ENCODE assay signal across 22 mouse cellular contexts in the genomic region with DNA sequence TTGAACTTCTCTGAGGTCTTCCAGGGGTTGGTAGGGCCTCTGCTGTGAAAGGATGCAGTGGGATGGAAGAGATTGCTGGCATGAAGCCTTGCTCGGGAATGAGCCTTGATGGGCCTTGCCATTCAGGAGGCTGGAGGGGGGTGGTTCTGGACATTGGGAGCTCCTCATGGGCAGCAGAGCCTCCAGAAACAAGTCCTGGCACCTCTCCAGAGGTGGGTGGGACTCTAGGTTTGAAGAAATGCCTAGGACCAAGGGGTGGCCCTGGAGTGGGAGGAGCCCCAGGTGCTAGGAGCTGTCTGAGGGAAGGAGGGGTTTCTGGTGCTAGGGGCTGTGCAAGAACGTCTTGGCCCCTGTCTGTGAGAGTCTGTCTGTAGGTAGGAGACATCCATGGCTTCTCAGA. TPM values are rescaled to one million over a fixed set of nuclear protein-coding genes. Genes with fewer than 3 reads are reported as not detected.
DNase-seq lines count a peak whose midpoint lies in the region; ATAC-seq and TF ChIP-seq lines count a peak whose summit lies in the region.
"Had no signal": no experiment of that assay in that cellular context is flagged by ENCODE, and none has a peak within 500 bp of the region (broad histone marks: within the 10 kb centered on the region; RNA-seq: fewer than 3 reads in every experiment).

No protein-coding gene starts in this region.

- H3K9me3 ChIP-seq in kidney, embryonic 14.5 days (ENCODE audit: control insufficient read depth, low read length) = 0 out of 2 replicates have a peak, but pooled peaks cover 4% of the 10 kb centered on the region
- H3K9me3 ChIP-seq in midbrain, embryonic 10.5 days (replicated peaks) = peaks cover 12% of the 10 kb centered on the region
- H3K9me3 ChIP-seq in midbrain, embryonic 14.5 days (ENCODE audit: control insufficient read depth, low read length) = no peaks in the 10 kb centered on the region
- H3K9me3 ChIP-seq: kidney, embryonic 15.5 days; midbrain, embryonic 15.5 days had no signal

- 52% methylated on average over 2 of the region's 2 CpGs for whole genome bisulfite sequencing in kidney, embryonic 14.5 days
- 58% methylated on average over 2 of the region's 2 CpGs for WGBS in midbrain, embryonic 10.5 days
- WGBS in midbrain, embryonic 14.5 days = 69% methylated on average over 2 of the region's 2 CpGs

- no peaks in the 10 kb centered on the region for H3K27me3 ChIP-seq in kidney, embryonic 14.5 days (ENCODE audit: control insufficient read depth, insufficient read depth, low read length)
- no peaks in the 10 kb centered on the region for H3K27me3 ChIP-seq in midbrain, embryonic 10.5 days (ENCODE audit: low read depth, poor library complexity, severe bottlenecking)
- no peaks in the 10 kb centered on the region for H3K27me3 ChIP-seq in midbrain, embryonic 14.5 days (ENCODE audit: control insufficient read depth, insufficient read depth, low read length)
- H3K27me3 ChIP-seq: kidney, embryonic 15.5 days; midbrain, embryonic 15.5 days; neural tube, embryonic 12.5 days had no signal

- H3K4me3 ChIP-seq in kidney, embryonic 14.5 days (ENCODE audit: low read length) = no peak overlapping the region
- no peak overlapping the region for H3K4me3 ChIP-seq in midbrain, embryonic 10.5 days
- no peak overlapping the region for H3K4me3 ChIP-seq in midbrain, embryonic 14.5 days (replicated peaks; ENCODE audit: low read depth, low read length)
- H3K4me3 ChIP-seq in gastrocnemius, adult 2 months = no peak overlapping the region
- H3K4me3 ChIP-seq: heart, adult 2 months; hindbrain, embryonic 10.5 days; kidney, embryonic 15.5 days; left cerebral cortex, adult 2 months; midbrain, embryonic 15.5 days; neural tube, embryonic 12.5 days had no signal

- DNase-seq in kidney, postnatal 10 days = peak; percentile 19
- no peak for DNase-seq in midbrain, embryonic 10.5 days (ENCODE audit: low spot score)
- DNase-seq in midbrain, embryonic 14.5 days = no peak
- peak; percentile 50 for DNase-seq in R1 (ENCODE audit: low read depth, low spot score)
- DNase-seq in retina, postnatal 1 day = peak; percentile 76
- DNase-seq in gastrocnemius, adult 2 months = no peak
- DNase-seq: cerebellum, adult 9-11 months; heart, adult 2 months; liver, postnatal 0 days; thymus, postnatal 4 days had no signal

- intact Hi-C loops in gastrocnemius, adult 2 months (cut with DNase I) = no loop called here

- no peak for TF ChIP-seq CTCF in gastrocnemius, adult 2 months (IDR thresholded peaks at IDR 0.05)

- H3K4me1 ChIP-seq in kidney, embryonic 14.5 days (ENCODE audit: control insufficient read depth, insufficient read depth, low read length) = no peaks in the 10 kb centered on the region
- peaks cover 18% of the 10 kb centered on the region for H3K4me1 ChIP-seq in midbrain, embryonic 10.5 days
- no peaks in the 10 kb centered on the region for H3K4me1 ChIP-seq in midbrain, embryonic 14.5 days (ENCODE audit: control insufficient read depth, insufficient read depth, low read length)
- H3K4me1 ChIP-seq: kidney, embryonic 15.5 days; midbrain, embryonic 15.5 days; neural tube, embryonic 12.5 days had no signal

- no peak overlapping the region for H3K4me2 ChIP-seq in kidney, embryonic 14.5 days (replicated peaks; ENCODE audit: low read depth, low read length)
- no peak overlapping the region for H3K4me2 ChIP-seq in midbrain, embryonic 14.5 days (ENCODE audit: low read length)
- H3K4me2 ChIP-seq: kidney, embryonic 15.5 days; midbrain, embryonic 15.5 days; neural tube, embryonic 12.5 days had no signal

- no peak overlapping the region for H3K27ac ChIP-seq in kidney, embryonic 14.5 days (ENCODE audit: low read depth, low read length)
- 0 out of 2 replicates have a peak overlapping the region, but pooled peaks have one; percentile 23 for H3K27ac ChIP-seq in midbrain, embryonic 10.5 days (replicated peaks)
- H3K27ac ChIP-seq in midbrain, embryonic 14.5 days (replicated peaks; ENCODE audit: low read depth, low read length) = no peak overlapping the region
- no peak overlapping the region for H3K27ac ChIP-seq in gastrocnemius, adult 2 months
- H3K27ac ChIP-seq: heart, adult 2 months; hindbrain, embryonic 10.5 days; kidney, embryonic 15.5 days; left cerebral cortex, adult 2 months; midbrain, embryonic 15.5 days; neural tube, embryonic 12.5 days had no signal

- no peak overlapping the region for H3K9ac ChIP-seq in kidney, embryonic 14.5 days (ENCODE audit: low read depth, low read length)
- H3K9ac ChIP-seq in midbrain, embryonic 14.5 days (replicated peaks; ENCODE audit: low read length) = no peak overlapping the region
- H3K9ac ChIP-seq: forebrain, postnatal 0 days; kidney, embryonic 15.5 days; liver, postnatal 0 days; midbrain, embryonic 15.5 days; neural tube, embryonic 12.5 days had no signal

- no peak for ATAC-seq in kidney, embryonic 14.5 days (ENCODE audit: low FRiP score, low TSS enrichment)
- no peak for ATAC-seq in midbrain, embryonic 14.5 days (ENCODE audit: low FRiP score, low TSS enrichment)
- ATAC-seq: activated CD4-positive, CD25-positive, alpha-beta regulatory T cell, adult 4 months; inflammation-experienced regulatory T-cells, adult 6 months; liver, postnatal 0 days; midbrain, embryonic 15.5 days had no signal

- H3K36me3 ChIP-seq in kidney, embryonic 14.5 days (ENCODE audit: control insufficient read depth, insufficient read depth, low read length) = no peaks in the 10 kb centered on the region
- 0 out of 2 replicates have a peak, but pooled peaks cover 5% of the 10 kb centered on the region for H3K36me3 ChIP-seq in midbrain, embryonic 10.5 days
- no peaks in the 10 kb centered on the region for H3K36me3 ChIP-seq in midbrain, embryonic 14.5 days (ENCODE audit: control insufficient read depth, insufficient read depth, low read length)
- H3K36me3 ChIP-seq: kidney, embryonic 15.5 days; midbrain, embryonic 15.5 days; neural tube, embryonic 12.5 days had no signal

RNA-seq across cellular contexts. Expression of gene Fam186a, which starts 26.4 kb away (rescaled TPM):
- polyA plus RNA-seq in kidney, embryonic 14.5 days (2014; fragmentation: Nextera tagmentation; extraction: Ambion mirVana) = not detected in 2 replicates
- not detected in 2 replicates for polyA plus RNA-seq in midbrain, embryonic 10.5 days (2016; fragmentation: Nextera tagmentation; extraction: Ambion mirVana)
- polyA plus RNA-seq in midbrain, embryonic 14.5 days (2014; fragmentation: Nextera tagmentation; extraction: Ambion mirVana) = not detected in 2 replicates
- total RNA-seq in gastrocnemius, adult 2 months (2021) = under 1 TPM; 0.05 to 0.11 TPM
- total RNA-seq: forebrain, postnatal 0 days; megakaryocyte progenitor cell, adult 5-6 weeks; MEL had no signal
- polyA plus RNA-seq: activated CD4-positive, CD25-positive, alpha-beta regulatory T cell, adult 4 months; forebrain, postnatal 0 days; heart, embryonic 16.5 days; hindbrain, embryonic 10.5 days; inflammation-experienced regulatory T-cells, adult 6 months; kidney, embryonic 15.5 days; liver, postnatal 0 days; midbrain, embryonic 15.5 days; neural tube, embryonic 12.5 days had no signal

RNA-seq across cellular contexts. Expression of gene Larp4, which starts 29.4 kb away (rescaled TPM):
- 33.3 and 49.3 TPM in 2 replicates for polyA plus RNA-seq in kidney, embryonic 14.5 days (2014; fragmentation: Nextera tagmentation; extraction: Ambion mirVana)
- polyA plus RNA-seq in midbrain, embryonic 10.5 days (2016; fragmentation: Nextera tagmentation; extraction: Ambion mirVana) = 35.5 and 37.3 TPM in 2 replicates
- polyA plus RNA-seq in midbrain, embryonic 14.5 days (2014; fragmentation: Nextera tagmentation; extraction: Ambion mirVana) = 27.6 and 28.6 TPM in 2 replicates
- 10 to 100 TPM; 48.6 to 61.9 TPM for total RNA-seq in gastrocnemius, adult 2 months (2021)

Comparison
In these comparisons a context has a peak if more than half of its experiments do, and no peak if none do; other contexts are left out.
1. DNase-seq: peak in kidney, postnatal 10 days (single experiment), R1 (single experiment) and retina, postnatal 1 day (single experiment); none in midbrain, embryonic 10.5 days (single experiment), midbrain, embryonic 14.5 days (single experiment) and gastrocnemius, adult 2 months (single experiment).